Mouse (Mus musculus): ENCODE data around the gene Pdcd11. TPM values are rescaled to one million over a fixed set of nuclear protein-coding genes. Genes with fewer than 3 reads are reported as not detected.

Pdcd11 gene
- polyA plus RNA-seq, 1 experiment = 10.0 TPM

GRCm38 (mm10) chr19:47179272-47179809 lies 88.8 kb downstream of the Pdcd11 start:
- H3K4me3 ChIP-seq (ENCODE audit: insufficient read depth, low read length) = peak overlapping the region; percentile 45
- H3K4me1 ChIP-seq (ENCODE audit: control insufficient read depth, insufficient read depth, low read length) = peaks cover 8% of the 10 kb centered on the region
- no peak overlapping the region for H3K27ac ChIP-seq (ENCODE audit: insufficient read depth, low read depth, low read length)
- TF ChIP-seq CTCF (IDR thresholded peaks at IDR 0.05; ENCODE audit: low read depth, low read length) (no peak), POLR2A (IDR thresholded peaks at IDR 0.05; ENCODE audit: borderline replicate concordance, low read depth, low read length) (no peak)

GRCm38 (mm10) chr19:47180011-47180410 lies 89.4 kb downstream of the Pdcd11 start:
- no peak for TF ChIP-seq POLR2A (IDR thresholded peaks at IDR 0.05; ENCODE audit: borderline replicate concordance, low read depth, low read length)
- TF ChIP-seq CTCF (IDR thresholded peaks at IDR 0.05; ENCODE audit: low read depth, low read length) = no peak
- Histone ChIP-seq H3K27ac (ENCODE audit: insufficient read depth, low read depth, low read length) (no peak overlapping the region), H3K4me3 (ENCODE audit: insufficient read depth, low read length) (no peak overlapping the region), H3K4me1 (ENCODE audit: control insufficient read depth, insufficient read depth, low read length) (peaks cover 10% of the 10 kb centered on the region)

Other genes starting within 250 kb of the Pdcd11 start
- not detected in 2 replicates for gene Ina, start 76.1 kb upstream of the Pdcd11 start, polyA plus RNA-seq (2012; ENCODE audit: insufficient read depth, insufficient read length, missing spikeins)
- gene Nt5c2, start 75.6 kb upstream of the Pdcd11 start, polyA plus RNA-seq (2012; ENCODE audit: insufficient read depth, insufficient read length, missing spikeins) = 56.5 and 61.9 TPM in 2 replicates
- gene Pcgf6, start 39.9 kb upstream of the Pdcd11 start, polyA plus RNA-seq (2012; ENCODE audit: insufficient read depth, insufficient read length, missing spikeins) = 4.9 and 5.1 TPM in 2 replicates
- 4.5 and 4.9 TPM in 2 replicates for gene Taf5, start 23.0 kb upstream of the Pdcd11 start, polyA plus RNA-seq (2012; ENCODE audit: insufficient read depth, insufficient read length, missing spikeins)
- gene Usmg5, start 121 bp upstream of the Pdcd11 start, polyA plus RNA-seq (2012; ENCODE audit: insufficient read depth, insufficient read length, missing spikeins) = 293 and 325 TPM in 2 replicates
- gene Calhm2, start 47.5 kb downstream of the Pdcd11 start, polyA plus RNA-seq (2012; ENCODE audit: insufficient read depth, insufficient read length, missing spikeins) = 23.3 and 27.5 TPM in 2 replicates
- gene Calhm1, start 53.5 kb downstream of the Pdcd11 start, polyA plus RNA-seq (2012; ENCODE audit: insufficient read depth, insufficient read length, missing spikeins) = not detected in 2 replicates
- gene Calhm3, start 67.0 kb downstream of the Pdcd11 start, polyA plus RNA-seq (2012; ENCODE audit: insufficient read depth, insufficient read length, missing spikeins) = not detected in 2 replicates
- 2.9 and 3.8 TPM in 2 replicates for gene Neurl1a, start 88.1 kb downstream of the Pdcd11 start, polyA plus RNA-seq (2012; ENCODE audit: insufficient read depth, insufficient read length, missing spikeins)